Mouse (Mus musculus) small intestine, adult 2 months (tissue): ENCODE results near the gene Grn. TPM values are rescaled to one million over a fixed set of nuclear protein-coding genes. Genes with fewer than 3 reads are reported as not detected.
A peak's percentile ranks its signal among the peaks of the same experiment; 100 is the strongest.

ENCODE experiments used
- H3K27ac ChIP-seq: fragments of 200-500 bp; 2 replicates; pipeline ENCODE4 v1.5.1; 2012; ENCODE audit warnings: low read depth, low read length, control low read depth, inconsistent platforms; ENCODE audit not compliant: insufficient read depth
- H3K27me3 ChIP-seq: fragments of 200-500 bp; 2 replicates; pipeline ENCODE4 v1.6.1; 2012; ENCODE audit warnings: mild to moderate bottlenecking, moderate library complexity, low read length, inconsistent platforms; ENCODE audit not compliant: control insufficient read depth, insufficient read depth
- H3K36me3 ChIP-seq: fragments of 200-500 bp; 2 replicates; pipeline ENCODE4 v1.6.1; 2012; ENCODE audit warnings: mild to moderate bottlenecking, low read length, control low read depth, inconsistent platforms; ENCODE audit not compliant: control insufficient read depth, insufficient read depth
- H3K4me1 ChIP-seq: fragments of 200-500 bp; 2 replicates; pipeline ENCODE4 v1.6.1; 2012; ENCODE audit warnings: low read length, inconsistent platforms, mixed read lengths; ENCODE audit not compliant: control insufficient read depth, insufficient read depth, insufficient read length
- H3K4me3 ChIP-seq: fragments of 200-500 bp; 2 replicates; pipeline ENCODE4 v1.5.1; 2012; ENCODE audit warnings: low read depth, mild to moderate bottlenecking, control low read depth, inconsistent platforms, low read length, moderate library complexity
- CTCF ChIP-seq: fragments of 200-500 bp; IDR thresholded peaks from 2 replicates; pipeline ENCODE4 v1.5.1; 2012; ENCODE audit warnings: low read depth, mild to moderate bottlenecking, control low read depth, inconsistent platforms, low read length, moderate library complexity, mixed read lengths; ENCODE audit not compliant: insufficient replicate concordance, insufficient read length; ENCODE audit errors: extremely low read depth
- POLR2A ChIP-seq: fragments of 200-500 bp; IDR thresholded peaks from 2 replicates; pipeline ENCODE4 v1.6.1; 2012; ENCODE audit warnings: low read depth, mild to moderate bottlenecking, control low read depth, inconsistent platforms, low read length, moderate library complexity
- WGBS: fragments of 180-500 bp; shearing (Covaris S2); methylation state at CpG from one replicate; pipeline ENCODE4 v1.1.7; 2018; 5-methylcytosine and 5-hydroxymethylcytosine counted together
- polyA plus RNA-seq: library from polyadenylated mRNA; depleted of rRNA; stranded (reverse); fragments of >200 nt; gene quantifications from 2 replicates; pipeline ENCODE4 v1.2.3, GENCODE M21; 2012

The Grn gene
- polyA plus RNA-seq, 1 experiment = 111 TPM

GRCm38 (mm10) chr11:102434816-102435705 lies 4.9 kb downstream of the Grn start:
- H3K36me3 ChIP-seq = peaks cover 19% of the 10 kb centered on the region
- peaks cover 18% of the 10 kb centered on the region for H3K4me1 ChIP-seq
- TF ChIP-seq POLR2A (no peak), CTCF (no peak)
- no peak overlapping the region for H3K27ac ChIP-seq
- no peak overlapping the region for H3K4me3 ChIP-seq
- 89% methylated on average over 11 of the region's 11 CpGs for WGBS
- peaks cover 8% of the 10 kb centered on the region; the same call in 1 of the 2 replicates for H3K27me3 ChIP-seq

- TF ChIP-seq POLR2A = no peak
- no peak for TF ChIP-seq CTCF
- Histone ChIP-seq H3K27ac (no peak overlapping the region), H3K36me3 (peaks cover 19% of the 10 kb centered on the region), H3K4me1 (peaks cover 18% of the 10 kb centered on the region), H3K4me3 (no peak overlapping the region), H3K27me3 (peaks cover 8% of the 10 kb centered on the region; the same call in 1 of the 2 replicates)
- 94% methylated on average over 18 of the region's 18 CpGs for WGBS
Measured at GRCm38 (mm10) chr11:102435754-102436470, 5.8 kb downstream of the Grn start.

- no peak overlapping the region for H3K4me3 ChIP-seq
- no peak for TF ChIP-seq POLR2A
- TF ChIP-seq CTCF = no peak
- H3K27ac ChIP-seq = no peak overlapping the region
- peaks cover 19% of the 10 kb centered on the region for H3K36me3 ChIP-seq
- peaks cover 14% of the 10 kb centered on the region for H3K4me1 ChIP-seq
- peaks cover 8% of the 10 kb centered on the region; the same call in 1 of the 2 replicates for H3K27me3 ChIP-seq
- WGBS = 57% methylated on average over 10 of the region's 10 CpGs
Measured at GRCm38 (mm10) chr11:102436471-102436790, 6.3 kb downstream of the Grn start.

- no peak overlapping the region for H3K27ac ChIP-seq
- TF ChIP-seq CTCF = no peak
- TF ChIP-seq POLR2A = no peak
- H3K4me1 ChIP-seq = peaks cover 14% of the 10 kb centered on the region
- peaks cover 19% of the 10 kb centered on the region for H3K36me3 ChIP-seq
- H3K4me3 ChIP-seq = peak overlapping the region; percentile 59
- WGBS = 20% methylated on average over 87 of the region's 87 CpGs
- H3K27me3 ChIP-seq = peaks cover 8% of the 10 kb centered on the region; the same call in 1 of the 2 replicates
Measured at GRCm38 (mm10) chr11:102437120-102438061, 7.3 kb downstream of the Grn start.

GRCm38 (mm10) chr11:102438212-102439092 lies 8.3 kb downstream of the Grn start:
- H3K27me3 ChIP-seq = peaks cover 8% of the 10 kb centered on the region; the same call in 1 of the 2 replicates
- H3K4me3 ChIP-seq = peak overlapping the region; percentile 59
- H3K4me1 ChIP-seq = peaks cover 10% of the 10 kb centered on the region
- peaks cover 19% of the 10 kb centered on the region for H3K36me3 ChIP-seq
- 18% methylated on average over 77 of the region's 77 CpGs for WGBS
- no peak overlapping the region for H3K27ac ChIP-seq
- no peak for TF ChIP-seq POLR2A
- peak; percentile 66; the same call in 1 of the 2 replicates for TF ChIP-seq CTCF
